In the genomic region with DNA sequence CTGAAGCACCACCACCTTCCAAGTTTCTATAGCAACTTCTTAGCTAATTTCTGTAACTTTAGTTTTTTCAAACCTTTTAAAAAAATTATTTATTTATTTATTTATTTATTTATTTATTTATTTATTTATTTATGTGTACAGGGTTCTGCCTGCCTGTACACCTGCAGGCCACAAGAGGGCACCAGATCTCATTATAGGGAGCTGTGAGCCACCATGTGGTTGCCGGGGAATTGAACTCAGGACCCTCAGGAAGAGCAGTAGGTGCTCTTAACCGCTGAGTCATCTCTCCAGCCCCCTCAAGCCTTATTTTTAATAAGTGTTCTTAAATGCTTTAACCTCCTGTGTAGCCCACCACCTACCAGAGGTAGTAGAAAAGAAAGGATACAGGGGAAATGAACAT, we compare ENCODE assay signal across 9 mouse cellular contexts. TPM values are rescaled to one million over a fixed set of nuclear protein-coding genes. Genes with fewer than 3 reads are reported as not detected.
DNase-seq lines count a peak whose midpoint lies in the region; ATAC-seq and TF ChIP-seq lines count a peak whose summit lies in the region.
"Had no signal": no experiment of that assay in that cellular context is flagged by ENCODE, and none has a peak within 500 bp of the region (broad histone marks: within the 10 kb centered on the region; RNA-seq: fewer than 3 reads in every experiment).

No protein-coding gene starts in this region.

- no peak for TF ChIP-seq POLR2A in cortical plate, adult 2 months (IDR thresholded peaks at IDR 0.05; ENCODE audit: extremely low read depth, insufficient read depth, low read length)

- no peaks in the 10 kb centered on the region for H3K36me3 ChIP-seq in heart, embryonic 11.5 days (ENCODE audit: control insufficient read depth, insufficient read depth, low read length)
- no peaks in the 10 kb centered on the region for H3K36me3 ChIP-seq in midbrain, embryonic 10.5 days
- H3K36me3 ChIP-seq: hindbrain, embryonic 10.5 days had no signal

- H3K4me1 ChIP-seq in heart, embryonic 11.5 days (ENCODE audit: control insufficient read depth, insufficient read depth, low read length): no peaks in the 10 kb centered on the region
- H3K4me1 ChIP-seq in cortical plate, adult 2 months (ENCODE audit: control insufficient read depth, insufficient read depth, low read length): no peaks in the 10 kb centered on the region
- H3K4me1 ChIP-seq in midbrain, embryonic 10.5 days: peaks cover 4% of the 10 kb centered on the region

- H3K4me3 ChIP-seq in heart, embryonic 11.5 days (ENCODE audit: low read depth, low read length): no peak overlapping the region
- H3K4me3 ChIP-seq in cortical plate, adult 2 months (ENCODE audit: insufficient read depth, low read length): no peak overlapping the region
- H3K4me3 ChIP-seq in midbrain, embryonic 10.5 days: no peak overlapping the region
- H3K4me3 ChIP-seq: hindbrain, embryonic 10.5 days had no signal

- H3K4me2 ChIP-seq in heart, embryonic 11.5 days: no peak overlapping the region

- H3K27ac ChIP-seq in heart, embryonic 11.5 days (ENCODE audit: low read depth, low read length): no peak overlapping the region
- H3K27ac ChIP-seq in cortical plate, adult 2 months (ENCODE audit: insufficient read depth, low read length): no peak overlapping the region
- no peak overlapping the region for H3K27ac ChIP-seq in midbrain, embryonic 10.5 days (replicated peaks)
- H3K27ac ChIP-seq: hindbrain, embryonic 10.5 days had no signal

- peak; percentile 49 for DNase-seq in heart, adult 11 months
- peak; percentile 11 for DNase-seq in right cerebral cortex, postnatal 14 days
- DNase-seq in right cerebral cortex, postnatal 36 days (ENCODE audit: low spot score in 2 of 2): no peak
- peak; percentile 15 to 32 for DNase-seq in thymus, postnatal 36 days
- DNase-seq in right cerebral cortex, adult 18-20 months: no peak
- DNase-seq in midbrain, embryonic 10.5 days (ENCODE audit: low spot score): no peak

- H3K9ac ChIP-seq in heart, embryonic 11.5 days (ENCODE audit: low read depth, low read length): no peak overlapping the region

- 74% methylated on average over 2 of the region's 2 CpGs for WGBS in heart, embryonic 11.5 days (ENCODE audit: insufficient replicate concordance)
- 79% methylated on average over 2 of the region's 2 CpGs for WGBS in midbrain, embryonic 10.5 days

- no peaks in the 10 kb centered on the region for H3K27me3 ChIP-seq in heart, embryonic 11.5 days (ENCODE audit: control insufficient read depth, insufficient read depth, low read length)
- H3K27me3 ChIP-seq in midbrain, embryonic 10.5 days (ENCODE audit: low read depth, poor library complexity, severe bottlenecking): no peaks in the 10 kb centered on the region; the same call in 1 of the 2 replicates

- peak; percentile 42 for TF ChIP-seq CTCF in cortical plate, adult 2 months (IDR thresholded peaks at IDR 0.05; ENCODE audit: extremely low read depth, insufficient read depth, low read length)

- H3K9me3 ChIP-seq in heart, embryonic 11.5 days (replicated peaks; ENCODE audit: control insufficient read depth, low read length): no peaks in the 10 kb centered on the region
- H3K9me3 ChIP-seq in midbrain, embryonic 10.5 days (replicated peaks): 0 out of 2 replicates have a peak, but pooled peaks cover 5% of the 10 kb centered on the region

- no peak for ATAC-seq in heart, embryonic 11.5 days (replicated peaks; ENCODE audit: insufficient number of reproducible peaks, low FRiP score, low TSS enrichment)

RNA-seq across cellular contexts. Expression of gene Scd3, which starts 4.1 kb away (rescaled TPM):
- 0.21 TPM in 1 of 2 replicates, not detected in the other for polyA plus RNA-seq in heart, embryonic 11.5 days (2014; fragmentation: Nextera tagmentation; extraction: Ambion mirVana)
- polyA plus RNA-seq in cortical plate, adult 2 months (2012; rRNA removed): 4.9 and 5.6 TPM in 2 replicates
- polyA plus RNA-seq in midbrain, embryonic 10.5 days (2016; fragmentation: Nextera tagmentation; extraction: Ambion mirVana): 0.17 and 0.30 TPM in 2 replicates

RNA-seq across cellular contexts. Expression of gene Pkd2l1, which starts 6.7 kb away (rescaled TPM):
- polyA plus RNA-seq in heart, embryonic 11.5 days (2014; fragmentation: Nextera tagmentation; extraction: Ambion mirVana): not detected in 2 replicates
- polyA plus RNA-seq in cortical plate, adult 2 months (2012; rRNA removed): 1.1 and 1.5 TPM in 2 replicates
- 0.15 TPM in 1 of 2 replicates, not detected in the other for polyA plus RNA-seq in midbrain, embryonic 10.5 days (2016; fragmentation: Nextera tagmentation; extraction: Ambion mirVana)

RNA-seq across cellular contexts. Expression of gene Bloc1s2, which starts 52.7 kb away (rescaled TPM):
- polyA plus RNA-seq in heart, embryonic 11.5 days (2014; fragmentation: Nextera tagmentation; extraction: Ambion mirVana): 65.5 and 76.0 TPM in 2 replicates
- polyA plus RNA-seq in cortical plate, adult 2 months (2012; rRNA removed): 89.3 and 91.0 TPM in 2 replicates
- 107 and 108 TPM in 2 replicates for polyA plus RNA-seq in midbrain, embryonic 10.5 days (2016; fragmentation: Nextera tagmentation; extraction: Ambion mirVana)

Comparison
In these comparisons a context has a peak if more than half of its experiments do, and no peak if none do; other contexts are left out.
1. DNase-seq: peak in heart, adult 11 months (single experiment), right cerebral cortex, postnatal 14 days (single experiment) and thymus, postnatal 36 days (2 of 2); none in right cerebral cortex, postnatal 36 days (0 of 2), right cerebral cortex, adult 18-20 months (single experiment) and midbrain, embryonic 10.5 days (single experiment).